Mouse (Mus musculus) G1E (cell line): Measurements from ENCODE around the gene Pbld2. TPM values are rescaled to one million over a fixed set of nuclear protein-coding genes. Genes with fewer than 3 reads are reported as not detected.

Experiments
- ATAC-seq: 2 replicates; pipeline ENCODE4 v1.8.0; 2016; ENCODE audit warnings: mild to moderate bottlenecking; ENCODE audit not compliant: insufficient number of reproducible peaks, poor library complexity, low FRiP score, severe bottlenecking; ENCODE audit errors: extremely low read depth
- DNase-seq: peaks from one replicate; pipeline ENCODE4 v3.0.0; 2012; ENCODE audit warnings: low spot score
- H3K27me3 ChIP-seq: 2 replicates; pipeline ENCODE4 v1.6.1; 2012; ENCODE audit warnings: mild to moderate bottlenecking, low read length, inconsistent platforms; ENCODE audit not compliant: insufficient read depth
- H3K36me3 ChIP-seq: replicated peaks from 2 replicates; pipeline ENCODE3; 2012; ENCODE audit warnings: mild to moderate bottlenecking, inconsistent platforms
- H3K4me1 ChIP-seq: 2 replicates; pipeline ENCODE4 v1.6.1; 2012; ENCODE audit warnings: low read depth, low read length, inconsistent platforms, mixed read lengths; ENCODE audit not compliant: insufficient read depth
- H3K4me3 ChIP-seq: 2 replicates; pipeline ENCODE4 v1.5.1; 2012; ENCODE audit warnings: low read depth, mild to moderate bottlenecking, inconsistent platforms, low read length, moderate library complexity, mixed read lengths
- H3K9me3 ChIP-seq: replicated peaks from 2 replicates; pipeline ENCODE4 v1.6.1; 2012; ENCODE audit warnings: inconsistent platforms
- CTCF ChIP-seq: IDR thresholded peaks from 2 replicates; pipeline ENCODE4 v1.5.1; 2012; ENCODE audit warnings: low read depth, low read length, inconsistent platforms, mixed read lengths
- GATA1 ChIP-seq: IDR thresholded peaks from 2 replicates; pipeline ENCODE4 v1.6.1; 2012; ENCODE audit warnings: borderline replicate concordance, low read length, inconsistent platforms, mixed read lengths
- GATA2 ChIP-seq: IDR thresholded peaks from 2 replicates; pipeline ENCODE4 v1.6.1; 2012; ENCODE audit warnings: low read depth, low read length, inconsistent platforms, borderline replicate concordance
- POLR2AphosphoS5 ChIP-seq: IDR thresholded peaks from 2 replicates; pipeline ENCODE4 v1.6.1; 2012; ENCODE audit warnings: low read depth, low read length, inconsistent platforms; ENCODE audit not compliant: insufficient replicate concordance
- TAL1 ChIP-seq: conservative IDR thresholded peaks from 2 replicates; pipeline ENCODE4 v1.6.1; 2012; ENCODE audit warnings: low read depth, low read length, inconsistent platforms, mixed read lengths
- polyA plus RNA-seq: library from polyadenylated mRNA; stranded (reverse); fragments of >175 nt; gene quantifications from 2 replicates; pipeline ENCODE4 v1.2.3, GENCODE M21; 2012
- total RNA-seq, 2 experiments: library from RNA; stranded (forward) in 1 of 2; stranded (reverse) in 1 of 2; fragments of 200-1000 nt in 1 of 2; fragments of >200 nt in 1 of 2; fragmentation: Nextera tagmentation in 1 of 2; gene quantifications; 2 replicates each; pipeline ENCODE4 v1.2.3; 2014 to 2017

Gene Pbld2
- total RNA-seq (2014; fragmentation: Nextera tagmentation): not detected in 2 replicates
- 0.23 TPM in 1 of 2 replicates, not detected in the other for total RNA-seq (2017)
- not detected in 2 replicates for polyA plus RNA-seq

- H3K36me3 ChIP-seq: peaks cover 3% of the 10 kb centered on the region
- peak within 1 kb of the TSS; percentile 77 for H3K4me3 ChIP-seq
- DNase-seq: peak; percentile 64
- TF ChIP-seq GATA2 (no peak), GATA1 (no peak), CTCF (no peak), POLR2AphosphoS5 (no peak), TAL1 (no peak)
- H3K27me3 ChIP-seq: no peaks in the 10 kb centered on the region; the same call in 1 of the 2 replicates
- H3K4me1 ChIP-seq: peaks cover 11% of the 10 kb centered on the region
- peak; percentile 58 for ATAC-seq
- H3K9me3 ChIP-seq: no peaks in the 10 kb centered on the region
These were observed at the start of gene Pbld2, which contains the start of gene Hnrnph3 for GRCm38 (mm10) chr10:63023749-63024579. Gene Pbld2 (plus strand): TSS chr10:63024315. Gene Hnrnph3 (minus strand): TSS chr10:63024217.

GRCm38 (mm10) chr10:62979667-62980038, 44.5 kb upstream of the Pbld2 start:
- H3K4me1 ChIP-seq: peaks cover 8% of the 10 kb centered on the region
- no peak for DNase-seq
- peaks cover 22% of the 10 kb centered on the region for H3K36me3 ChIP-seq
- no peak for ATAC-seq
- TF ChIP-seq GATA2 (no peak), TAL1 (no peak), GATA1 (no peak), CTCF (no peak), POLR2AphosphoS5 (no peak)
- no peaks in the 10 kb centered on the region for H3K9me3 ChIP-seq
- peak overlapping the region; percentile 76 for H3K4me3 ChIP-seq
- no peaks in the 10 kb centered on the region for H3K27me3 ChIP-seq

GRCm38 (mm10) chr10:62980039-62980954, 43.8 kb upstream of the Pbld2 start, which contains the start of gene Rufy2:
Gene Rufy2 (plus strand): TSS chr10:62980223.
- ATAC-seq (0 out of 2 replicates have a peak, but pooled peaks have one; percentile 28), DNase-seq (peak; percentile 55)
- peaks cover 8% of the 10 kb centered on the region for H3K4me1 ChIP-seq
- H3K27me3 ChIP-seq: no peaks in the 10 kb centered on the region
- H3K9me3 ChIP-seq: no peaks in the 10 kb centered on the region
- peaks cover 26% of the 10 kb centered on the region for H3K36me3 ChIP-seq
- peak within 1 kb of the TSS; percentile 76 for H3K4me3 ChIP-seq
- TF ChIP-seq GATA1 (no peak), CTCF (no peak), POLR2AphosphoS5 (no peak)

- H3K27me3 ChIP-seq: no peaks in the 10 kb centered on the region
- ATAC-seq (no peak), DNase-seq (no peak)
- no peak overlapping the region for H3K4me3 ChIP-seq
- peaks cover 8% of the 10 kb centered on the region for H3K4me1 ChIP-seq
- no peaks in the 10 kb centered on the region for H3K9me3 ChIP-seq
- no peak for TF ChIP-seq CTCF
- TF ChIP-seq GATA2: no peak
- no peak for TF ChIP-seq TAL1
- no peak for TF ChIP-seq POLR2AphosphoS5
- no peak for TF ChIP-seq GATA1
- peaks cover 25% of the 10 kb centered on the region for H3K36me3 ChIP-seq
These were observed 40.0 kb upstream of the Pbld2 start for GRCm38 (mm10) chr10:62984072-62984471.

GRCm38 (mm10) chr10:62984495-62984894, 39.6 kb upstream of the Pbld2 start:
- DNase-seq: no peak
- Histone ChIP-seq H3K27me3 (no peaks in the 10 kb centered on the region), H3K4me3 (no peak overlapping the region), H3K36me3 (peaks cover 27% of the 10 kb centered on the region), H3K4me1 (peaks cover 8% of the 10 kb centered on the region), H3K9me3 (no peaks in the 10 kb centered on the region)
- ATAC-seq: no peak
- no peak for TF ChIP-seq GATA2
- no peak for TF ChIP-seq POLR2AphosphoS5
- no peak for TF ChIP-seq GATA1
- TF ChIP-seq TAL1: no peak
- no peak for TF ChIP-seq CTCF

- DNase-seq (no peak), ATAC-seq (no peak)
- H3K9me3 ChIP-seq: no peaks in the 10 kb centered on the region
- TF ChIP-seq CTCF: peak; percentile 26; the same call in 1 of the 2 replicates
- no peak for TF ChIP-seq TAL1
- no peak overlapping the region for H3K4me3 ChIP-seq
- no peaks in the 10 kb centered on the region for H3K4me1 ChIP-seq
- peaks cover 50% of the 10 kb centered on the region for H3K36me3 ChIP-seq
- no peaks in the 10 kb centered on the region for H3K27me3 ChIP-seq
These were observed 36.8 kb upstream of the Pbld2 start for GRCm38 (mm10) chr10:62987341-62987740.
